Mouse (Mus musculus) spleen, adult 2 months (tissue): Measurements from ENCODE around the gene Gm11541.

Source experiments
- CTCF ChIP-seq: fragments of 200-500 bp; IDR thresholded peaks from 2 replicates; pipeline ENCODE4 v1.5.1; 2011; ENCODE audit warnings: mild to moderate bottlenecking, inconsistent platforms; ENCODE audit not compliant: insufficient read depth, insufficient read length, insufficient replicate concordance; ENCODE audit errors: extremely low read depth
- POLR2A ChIP-seq: fragments of 200-500 bp; IDR thresholded peaks from 2 replicates; pipeline ENCODE4 v1.6.1; 2011; ENCODE audit warnings: low read depth, low read length, inconsistent platforms

DNA sequence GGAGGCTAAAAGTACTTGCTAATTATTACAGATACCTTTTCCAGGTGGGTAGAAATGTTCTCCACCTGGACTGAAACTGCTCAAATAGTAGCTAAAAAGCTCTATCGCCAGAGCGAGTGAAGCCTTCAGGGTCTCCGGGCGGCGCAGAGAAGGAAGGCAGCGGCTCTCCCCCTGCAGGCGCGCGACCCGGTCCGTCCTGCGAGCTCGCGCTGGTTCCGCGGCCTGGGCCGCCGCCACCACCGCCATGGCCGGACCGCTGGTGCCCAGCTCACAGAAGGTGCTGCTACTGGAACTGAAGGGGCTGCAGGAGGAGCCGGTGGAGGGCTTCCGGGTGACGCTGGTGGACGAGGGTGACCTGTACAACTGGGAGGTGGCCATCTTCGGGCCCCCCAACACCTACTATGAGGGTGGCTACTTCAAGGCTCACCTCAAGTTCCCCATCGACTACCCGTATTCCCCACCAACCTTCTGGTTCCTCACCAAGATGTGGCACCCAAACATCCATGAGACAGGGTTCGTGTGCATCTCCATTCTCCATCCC, 37.5 kb upstream of the Gm11541 start, which contains the start of gene Cdc34b:
- TF ChIP-seq CTCF (no peak), POLR2A (no peak)
